In the genomic region with DNA sequence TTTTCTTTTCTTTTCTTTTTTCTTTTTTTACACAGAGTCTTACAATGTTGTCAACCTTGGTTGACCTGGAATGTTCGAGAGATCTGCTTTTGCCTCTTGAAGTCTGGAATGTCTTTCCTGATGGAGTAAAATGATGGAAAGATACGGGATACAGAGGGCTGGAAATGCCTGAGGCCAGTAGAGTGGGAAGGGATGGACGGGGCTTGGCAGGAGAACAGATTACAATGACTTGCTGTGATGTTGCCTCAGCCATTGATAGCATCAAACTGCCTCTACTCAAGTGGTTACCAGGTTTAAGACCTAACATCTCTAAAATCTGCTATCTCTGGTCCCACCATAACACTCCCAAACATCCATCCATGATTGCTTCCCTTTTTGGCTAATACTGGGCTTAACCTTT, we compare ENCODE assay signal across 20 mouse cellular contexts. TPM values are rescaled to one million over a fixed set of nuclear protein-coding genes. Genes with fewer than 3 reads are reported as not detected.
A peak's percentile ranks its signal among the peaks of the same experiment; 100 is the strongest.
DNase-seq lines count a peak whose midpoint lies in the region; ATAC-seq and TF ChIP-seq lines count a peak whose summit lies in the region.
"Had no signal": no experiment of that assay in that cellular context is flagged by ENCODE, and none has a peak within 500 bp of the region (broad histone marks: within the 10 kb centered on the region; RNA-seq: fewer than 3 reads in every experiment).

No protein-coding gene starts in this region.

- no peak overlapping the region for H3ac ChIP-seq in myocyte (ENCODE audit: control insufficient read depth, insufficient read length)

- no peak overlapping the region for H3K4me3 ChIP-seq in embryonic facial prominence, embryonic 13.5 days
- no peak overlapping the region for H3K4me3 ChIP-seq in embryonic facial prominence, embryonic 10.5 days
- no peak overlapping the region for H3K4me3 ChIP-seq in myocyte
- H3K4me3 ChIP-seq in liver, embryonic 12.5 days: no peak overlapping the region
- H3K4me3 ChIP-seq: embryonic facial prominence, embryonic 12.5 days; embryonic facial prominence, embryonic 15.5 days; forebrain, embryonic 13.5 days; forebrain, embryonic 15.5 days had no signal

- DNase-seq in embryonic facial prominence, embryonic 10.5 days (ENCODE audit: low spot score): no peak
- peak; percentile 53 for DNase-seq in 3T3-L1 (ENCODE audit: low read depth, low spot score)
- DNase-seq: adrenal gland, adult 2 months; adrenal gland, postnatal 10 days; adrenal gland, postnatal 25 days; cerebellum, adult 11 months; cerebellum, adult 18-20 months; cerebellum, adult 8-10 months; cerebellum, adult 9-11 months; cerebellum, postnatal 14 days; cerebellum, postnatal 36 days; embryo, embryonic 11 days; forebrain, postnatal 0 days had no signal

- ATAC-seq in embryonic facial prominence, embryonic 13.5 days (ENCODE audit: insufficient number of reproducible peaks, insufficient read depth, low FRiP score, low TSS enrichment, low read depth): no peak
- no peak for ATAC-seq in liver, embryonic 12.5 days
- ATAC-seq: forebrain, embryonic 13.5 days; forebrain, embryonic 15.5 days; forebrain, postnatal 0 days had no signal

- H3K9ac ChIP-seq in embryonic facial prominence, embryonic 13.5 days: no peak overlapping the region
- no peak overlapping the region for H3K9ac ChIP-seq in liver, embryonic 12.5 days
- H3K9ac ChIP-seq: embryonic facial prominence, embryonic 12.5 days; embryonic facial prominence, embryonic 15.5 days; forebrain, embryonic 13.5 days; forebrain, embryonic 15.5 days; forebrain, postnatal 0 days had no signal

- H3K79me2 ChIP-seq in myocyte (ENCODE audit: control insufficient read depth, insufficient read depth): no peaks in the 10 kb centered on the region

- 15% methylated on average over 3 of the region's 3 CpGs for WGBS in embryonic facial prominence, embryonic 13.5 days
- 36% methylated on average over 3 of the region's 3 CpGs for WGBS in embryonic facial prominence, embryonic 10.5 days
- WGBS in liver, embryonic 12.5 days (ENCODE audit: insufficient replicate concordance): 31% methylated on average over 3 of the region's 3 CpGs

- H3K4me1 ChIP-seq in embryonic facial prominence, embryonic 13.5 days: peaks cover 18% of the 10 kb centered on the region
- H3K4me1 ChIP-seq in embryonic facial prominence, embryonic 10.5 days: peaks cover 10% of the 10 kb centered on the region
- no peaks in the 10 kb centered on the region for H3K4me1 ChIP-seq in liver, embryonic 12.5 days
- H3K4me1 ChIP-seq: forebrain, embryonic 13.5 days; forebrain, embryonic 15.5 days had no signal

- no peak for TF ChIP-seq POLR2A in myocyte (IDR thresholded peaks at IDR 0.05; ENCODE audit: insufficient read length, low read depth)

- H3K27ac ChIP-seq in embryonic facial prominence, embryonic 13.5 days: peak overlapping the region; percentile 28; the same call in 1 of the 2 replicates
- H3K27ac ChIP-seq in embryonic facial prominence, embryonic 10.5 days (replicated peaks): no peak overlapping the region
- H3K27ac ChIP-seq in liver, embryonic 12.5 days: no peak overlapping the region
- H3K27ac ChIP-seq: embryonic facial prominence, embryonic 15.5 days; forebrain, embryonic 13.5 days; forebrain, embryonic 15.5 days had no signal

- no peaks in the 10 kb centered on the region for H3K36me3 ChIP-seq in embryonic facial prominence, embryonic 13.5 days
- no peaks in the 10 kb centered on the region for H3K36me3 ChIP-seq in embryonic facial prominence, embryonic 10.5 days (replicated peaks)
- H3K36me3 ChIP-seq in myocyte (ENCODE audit: control insufficient read depth, insufficient read depth): no peaks in the 10 kb centered on the region
- H3K36me3 ChIP-seq in liver, embryonic 12.5 days: no peaks in the 10 kb centered on the region
- H3K36me3 ChIP-seq: embryonic facial prominence, embryonic 12.5 days; embryonic facial prominence, embryonic 15.5 days; forebrain, embryonic 15.5 days had no signal

- H3K9me3 ChIP-seq in embryonic facial prominence, embryonic 13.5 days: no peaks in the 10 kb centered on the region
- H3K9me3 ChIP-seq in embryonic facial prominence, embryonic 10.5 days: no peaks in the 10 kb centered on the region
- H3K9me3 ChIP-seq in liver, embryonic 12.5 days (replicated peaks): no peaks in the 10 kb centered on the region
- H3K9me3 ChIP-seq: embryonic facial prominence, embryonic 12.5 days; embryonic facial prominence, embryonic 15.5 days; forebrain, embryonic 13.5 days; forebrain, embryonic 15.5 days had no signal

- H3K4me2 ChIP-seq in embryonic facial prominence, embryonic 13.5 days: no peak overlapping the region
- H3K4me2 ChIP-seq in myocyte (ENCODE audit: low read depth): peak overlapping the region; percentile 68
- no peak overlapping the region for H3K4me2 ChIP-seq in liver, embryonic 12.5 days
- H3K4me2 ChIP-seq: embryonic facial prominence, embryonic 12.5 days; embryonic facial prominence, embryonic 15.5 days; forebrain, embryonic 13.5 days; forebrain, embryonic 15.5 days had no signal

- peaks cover 25% of the 10 kb centered on the region for H3K27me3 ChIP-seq in embryonic facial prominence, embryonic 13.5 days
- H3K27me3 ChIP-seq in embryonic facial prominence, embryonic 10.5 days (replicated peaks; ENCODE audit: low read depth, poor library complexity, severe bottlenecking): peaks cover 68% of the 10 kb centered on the region
- H3K27me3 ChIP-seq in myocyte (ENCODE audit: control insufficient read depth, insufficient read depth, insufficient read length): no peaks in the 10 kb centered on the region
- H3K27me3 ChIP-seq in liver, embryonic 12.5 days (replicated peaks): peaks cover 46% of the 10 kb centered on the region

TF ChIP-seq in myocyte, 11 proteins besides CTCF, POLR2A, EP300 and RAD21:
- 0 out of 2 replicates have a peak, but pooled peaks have one; percentile 56 for TF ChIP-seq CEBPB (IDR thresholded peaks at IDR 0.05; ENCODE audit: insufficient read depth, poor library complexity, severe bottlenecking)
- TF ChIP-seq POLR2AphosphoS2 (IDR thresholded peaks at IDR 0.05; ENCODE audit: insufficient read length, low read depth): no peak

RNA-seq across cellular contexts. Expression of a gene that starts 20.9 kb away (rescaled TPM):
- 3.5 and 3.9 TPM in 2 replicates for polyA plus RNA-seq in embryonic facial prominence, embryonic 13.5 days (2015; fragmentation: Nextera tagmentation; extraction: Ambion mirVana)
- 3.7 and 4.3 TPM in 2 replicates for polyA plus RNA-seq in embryonic facial prominence, embryonic 10.5 days (2016; fragmentation: Nextera tagmentation; extraction: Ambion mirVana)
- 0.37 TPM for polyA plus RNA-seq in myocyte (2012; fragmentation: generic; extraction: Trizol)
- not detected in 2 replicates for polyA plus RNA-seq in liver, embryonic 12.5 days (2016; fragmentation: Nextera tagmentation; extraction: Ambion mirVana)

RNA-seq across cellular contexts. Expression of a gene that starts 58.2 kb away (rescaled TPM):
- 725 and 786 TPM in 2 replicates for polyA plus RNA-seq in embryonic facial prominence, embryonic 13.5 days (2015; fragmentation: Nextera tagmentation; extraction: Ambion mirVana)
- 764 and 773 TPM in 2 replicates for polyA plus RNA-seq in embryonic facial prominence, embryonic 10.5 days (2016; fragmentation: Nextera tagmentation; extraction: Ambion mirVana)
- polyA plus RNA-seq in myocyte (2012; fragmentation: generic; extraction: Trizol): 1,134 TPM
- 552 and 568 TPM in 2 replicates for polyA plus RNA-seq in liver, embryonic 12.5 days (2016; fragmentation: Nextera tagmentation; extraction: Ambion mirVana)
